Mouse (Mus musculus) testis, adult 2 months (tissue): Measurements from ENCODE around the gene Itm2a.

Experiments
- CTCF ChIP-seq: fragments of 200-500 bp; IDR thresholded peaks from 2 replicates; pipeline ENCODE4 v1.5.1; 2012; ENCODE audit warnings: low read depth, mild to moderate bottlenecking, inconsistent platforms, low read length, moderate library complexity; ENCODE audit not compliant: control insufficient read depth, insufficient read depth, insufficient replicate concordance
- POLR2A ChIP-seq: fragments of 200-500 bp; IDR thresholded peaks from 2 replicates; pipeline ENCODE4 v1.6.1; 2012; ENCODE audit warnings: low read depth, mild to moderate bottlenecking, inconsistent platforms, low read length, moderate library complexity; ENCODE audit not compliant: control insufficient read depth

GRCm38 (mm10) chrX:107402481-107402880, 695 bp downstream of the Itm2a start:
- TF ChIP-seq CTCF (no peak), POLR2A (no peak)
